Mouse (Mus musculus) kidney, adult 2 months (tissue): ENCODE results near the gene Hmgn2. TPM values are rescaled to one million over a fixed set of nuclear protein-coding genes. Genes with fewer than 3 reads are reported as not detected.
"Not testable (repeated sequence)": the region's sequence is repeated elsewhere in the genome, so short reads cannot be mapped to it uniquely, and the experiment has no call there.

Experiments
- DNase-seq: peaks from one replicate; pipeline ENCODE4 v3.0.0; 2021
- H3K27ac ChIP-seq: fragments of 200-500 bp; 2 replicates; pipeline ENCODE4 v1.5.1; 2012; ENCODE audit warnings: low read depth, low read length, control low read depth, inconsistent platforms; ENCODE audit not compliant: insufficient read depth
- H3K27me3 ChIP-seq: fragments of 200-500 bp; replicated peaks from 2 replicates; pipeline ENCODE4 v1.6.1; 2012; ENCODE audit warnings: mild to moderate bottlenecking, moderate library complexity, low read length, inconsistent platforms; ENCODE audit not compliant: control insufficient read depth, insufficient read depth
- H3K36me3 ChIP-seq: fragments of 200-500 bp; 2 replicates; pipeline ENCODE4 v1.6.1; 2012; ENCODE audit warnings: mild to moderate bottlenecking, moderate library complexity, low read length, inconsistent platforms; ENCODE audit not compliant: control insufficient read depth, insufficient read depth
- H3K4me1 ChIP-seq: fragments of 200-500 bp; 2 replicates; pipeline ENCODE4 v1.6.1; 2011; ENCODE audit warnings: low read length; ENCODE audit not compliant: control insufficient read depth, insufficient read depth
- H3K4me3 ChIP-seq: fragments of 200-500 bp; 2 replicates; pipeline ENCODE4 v1.5.1; 2011; ENCODE audit warnings: mild to moderate bottlenecking, low read depth, low read length, control low read depth; ENCODE audit not compliant: insufficient read depth
- CTCF ChIP-seq: fragments of 200-500 bp; conservative IDR thresholded peaks from 2 replicates; pipeline ENCODE4 v1.5.1; 2011; ENCODE audit warnings: low read depth, mild to moderate bottlenecking, control low read depth, low read length, moderate library complexity, mixed read lengths; ENCODE audit not compliant: insufficient read depth, insufficient read length
- POLR2A ChIP-seq: fragments of 200-500 bp; IDR thresholded peaks from one replicate; pipeline ENCODE4 v1.6.1; 2011; ENCODE audit warnings: low read depth, low read length, control low read depth
- WGBS: fragments of 180-500 bp; shearing (Covaris S2); methylation state at CpG from one replicate; pipeline ENCODE4 v1.1.7; 2018; 5-methylcytosine and 5-hydroxymethylcytosine counted together
- polyA plus RNA-seq: library from polyadenylated mRNA; depleted of rRNA; stranded (reverse); fragments of >200 nt; gene quantifications from 2 replicates; pipeline ENCODE4 v1.2.3, GENCODE M21; 2012; rRNA removed

The Hmgn2 gene
- polyA plus RNA-seq, 1 experiment: 21.9 TPM

- Histone ChIP-seq H3K4me1 (no peaks in the 10 kb centered on the region), H3K27ac (peak overlapping the region; percentile 48), H3K27me3 (no peaks in the 10 kb centered on the region), H3K36me3 (no peaks in the 10 kb centered on the region), H3K4me3 (no peak overlapping the region)
- DNase-seq: no peak
- TF ChIP-seq POLR2A (no peak), CTCF (no peak)
- WGBS: 25% methylated on average over 15 of the region's 15 CpGs
These were observed 39.7 kb downstream of the Hmgn2 start for GRCm38 (mm10) chr4:133928576-133929277.

GRCm38 (mm10) chr4:133925204-133925603, 43.2 kb downstream of the Hmgn2 start:
- Histone ChIP-seq H3K27me3 (no peaks in the 10 kb centered on the region), H3K36me3 (no peaks in the 10 kb centered on the region), H3K4me3 (no peak overlapping the region), H3K27ac (no peak overlapping the region), H3K4me1 (no peaks in the 10 kb centered on the region)
- no peak for DNase-seq
- TF ChIP-seq CTCF: no peak
- no peak for TF ChIP-seq POLR2A
- WGBS: 61% methylated on average over 4 of the region's 4 CpGs

- no peak overlapping the region for H3K4me3 ChIP-seq
- TF ChIP-seq POLR2A (no peak), CTCF (no peak)
- no peaks in the 10 kb centered on the region for H3K4me1 ChIP-seq
- H3K27ac ChIP-seq: no peak overlapping the region
- H3K36me3 ChIP-seq: no peaks in the 10 kb centered on the region
- no peak for DNase-seq
- 90% methylated on average over 5 of the region's 5 CpGs for WGBS
- H3K27me3 ChIP-seq: no peaks in the 10 kb centered on the region
These were observed 44.7 kb downstream of the Hmgn2 start for GRCm38 (mm10) chr4:133923743-133924142.

- DNase-seq: peak; percentile 64
- WGBS: 88% methylated on average over 23 of the region's 23 CpGs
- not testable (repeated sequence) for H3K4me3 ChIP-seq, H3K4me1 ChIP-seq, H3K27ac ChIP-seq, H3K36me3 ChIP-seq, H3K27me3 ChIP-seq
These were observed 50.2 kb downstream of the Hmgn2 start for GRCm38 (mm10) chr4:133918093-133918825.

Other genes starting within 250 kb of the Hmgn2 start
- gene Arid1a, start 211.9 kb downstream of the Hmgn2 start, polyA plus RNA-seq: 40.5 and 43.7 TPM in 2 replicates
- 29.4 and 30.9 TPM in 2 replicates for gene Rps6ka1, start 80.9 kb downstream of the Hmgn2 start, polyA plus RNA-seq
- gene Dhdds, start 32.3 kb upstream of the Hmgn2 start, polyA plus RNA-seq: 32.0 and 37.0 TPM in 2 replicates
- not detected in 2 replicates for gene Lin28a, start 50.2 kb upstream of the Hmgn2 start, polyA plus RNA-seq
- 0.52 and 0.81 TPM in 2 replicates for gene Zfp683, start 85.2 kb upstream of the Hmgn2 start, polyA plus RNA-seq
- gene Crybg2, start 92.2 kb upstream of the Hmgn2 start, polyA plus RNA-seq: 0.69 and 1.0 TPM in 2 replicates
- gene Cd52, start 126.4 kb upstream of the Hmgn2 start, polyA plus RNA-seq: 14.8 and 65.1 TPM in 2 replicates
- 5.6 and 5.9 TPM in 2 replicates for gene Ubxn11, start 133.9 kb upstream of the Hmgn2 start, polyA plus RNA-seq
- 262 and 323 TPM in 2 replicates for gene Sh3bgrl3, start 160.1 kb upstream of the Hmgn2 start, polyA plus RNA-seq
- gene Cep85, start 218.5 kb upstream of the Hmgn2 start, polyA plus RNA-seq: 28.3 and 38.9 TPM in 2 replicates
- gene Gm7534, start 234.4 kb upstream of the Hmgn2 start, polyA plus RNA-seq: not detected in 2 replicates